Mouse (Mus musculus) E14TG2a.4 (cell line): ENCODE data around the gene Rsf1.

Source experiments
- CTCF ChIP-seq: conservative IDR thresholded peaks from 2 replicates; pipeline ENCODE4 v1.5.1; 2014; ENCODE audit warnings: low read length
- NANOG ChIP-seq: IDR thresholded peaks from 2 replicates; pipeline ENCODE4 v1.6.1; 2014; ENCODE audit warnings: borderline replicate concordance, low read length, mixed read lengths

DNA sequence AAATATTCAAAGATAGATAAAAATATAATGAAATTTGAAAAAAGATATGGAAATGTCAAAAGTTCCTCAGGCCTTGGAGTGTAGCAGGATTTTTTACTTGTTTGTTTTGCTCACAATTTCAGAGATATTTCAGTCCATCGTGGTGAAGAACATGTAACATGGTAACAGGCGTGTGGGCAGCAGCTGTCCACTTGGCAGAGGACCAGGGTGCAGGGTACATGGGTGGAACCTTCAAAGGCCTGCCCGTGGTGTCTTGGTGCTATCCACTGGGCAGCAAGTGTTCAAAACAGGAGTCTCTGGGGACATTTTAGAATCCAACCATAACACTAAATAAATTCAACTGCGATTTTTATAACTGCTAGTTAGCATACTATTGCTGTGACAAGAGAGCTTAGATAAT is 127.4 kb downstream of the Rsf1 start:
- TF ChIP-seq CTCF: no peak
- TF ChIP-seq NANOG: no peak
